Mouse (Mus musculus): ENCODE measurements around the gene Plekhg1.

The Plekhg1 gene

DNA sequence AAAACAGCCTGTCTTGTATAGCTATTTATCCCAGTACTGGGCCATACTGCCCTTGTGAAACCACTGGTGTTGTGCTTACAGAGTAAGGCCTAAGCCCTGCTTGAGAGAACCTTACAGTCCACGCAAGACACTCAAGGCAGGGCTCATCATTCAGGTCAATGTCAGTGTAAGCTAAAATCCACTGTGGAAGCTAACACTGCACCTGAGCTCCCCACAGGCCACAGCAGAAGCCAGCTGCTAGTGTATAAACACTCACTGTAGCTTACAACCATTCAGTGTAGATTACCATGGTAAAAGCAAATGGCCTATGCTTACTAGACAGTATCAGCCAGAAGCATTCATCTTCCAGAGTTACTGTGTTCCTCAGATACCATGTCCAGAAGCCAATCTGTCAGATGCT is 90.5 kb downstream of the Plekhg1 start:
- DNase-seq (ENCODE audit: low spot score), result no peak

- DNase-seq (ENCODE audit: low spot score), result no peak
These were observed 91.6 kb downstream of the Plekhg1 start for GRCm38 (mm10) chr10:3831597-3832351.

DNA sequence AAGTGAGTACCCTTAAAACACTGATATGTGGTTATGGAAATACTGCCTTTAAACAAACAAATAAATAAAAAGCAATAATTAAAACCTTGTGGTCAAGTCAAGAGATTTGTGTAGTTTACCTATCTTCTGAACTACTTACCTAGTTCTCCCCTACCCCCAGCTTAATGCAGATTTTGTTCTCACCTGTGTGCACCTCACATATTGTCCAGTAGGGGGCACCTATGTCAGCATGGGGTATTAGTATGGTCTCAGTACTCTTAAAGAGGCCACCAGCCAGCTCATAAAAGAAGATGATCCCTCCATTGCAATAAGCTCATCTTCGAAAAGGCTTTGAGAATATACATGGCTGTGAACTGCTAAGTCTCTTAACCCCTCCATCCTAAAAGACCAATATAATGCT is 93.9 kb downstream of the Plekhg1 start:
- DNase-seq (ENCODE audit: low spot score), result no peak

DNA sequence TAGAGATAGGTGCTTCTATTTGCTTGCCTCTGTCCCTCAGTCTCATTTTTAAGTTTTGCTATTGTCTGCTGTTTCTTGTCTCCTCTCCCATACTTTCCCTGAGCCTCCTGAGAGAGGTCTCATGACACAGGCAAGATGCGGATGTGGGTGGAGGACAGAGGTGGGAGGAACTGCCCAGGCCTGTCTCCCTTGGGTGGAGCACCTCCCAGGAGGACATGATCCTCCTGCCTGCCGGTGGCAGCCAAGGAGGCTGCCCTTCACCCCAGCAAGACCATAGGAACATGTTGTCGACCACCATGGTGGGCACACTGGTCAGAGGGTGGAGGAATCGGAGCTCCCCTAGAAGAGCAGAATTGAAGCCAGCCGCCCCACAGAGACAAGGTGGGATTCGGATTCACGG is 94.5 kb downstream of the Plekhg1 start:
- DNase-seq (ENCODE audit: low spot score), result no peak

DNA sequence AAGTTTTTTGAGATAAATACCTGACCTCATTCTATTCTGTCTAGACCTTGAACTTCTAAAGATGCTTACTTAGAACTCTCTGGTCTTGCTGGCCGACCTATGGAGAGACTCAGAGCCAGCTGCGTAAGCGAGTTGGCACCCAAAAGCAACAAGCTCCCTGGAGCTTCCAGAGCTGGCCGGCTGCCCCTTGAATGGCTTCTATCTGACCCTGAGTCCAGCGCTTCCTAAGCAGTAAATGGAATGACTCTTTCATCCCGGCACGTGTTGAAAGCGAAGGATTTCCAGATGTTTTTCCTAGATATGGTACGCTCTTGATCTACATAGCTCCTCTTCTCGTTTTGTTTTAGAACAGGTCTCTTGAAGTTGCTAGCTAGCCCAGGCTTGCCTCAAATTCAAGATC is 95.5 kb downstream of the Plekhg1 start:
- peak; percentile 51 for DNase-seq (ENCODE audit: low spot score)

GRCm38 (mm10) chr10:3839748-3840432 is 99.7 kb downstream of the Plekhg1 start:
- DNase-seq (ENCODE audit: low spot score), result no peak

GRCm38 (mm10) chr10:3844430-3844829 is 104.3 kb downstream of the Plekhg1 start:
- DNase-seq (ENCODE audit: low spot score), result no peak

GRCm38 (mm10) chr10:3847021-3847420 is 106.9 kb downstream of the Plekhg1 start:
- DNase-seq (ENCODE audit: low spot score), result no peak

- DNase-seq (ENCODE audit: low spot score), result no peak
These were observed 111.3 kb downstream of the Plekhg1 start for GRCm38 (mm10) chr10:3851461-3851860.

- no peak for DNase-seq (ENCODE audit: low spot score)
These were observed 112.6 kb downstream of the Plekhg1 start for GRCm38 (mm10) chr10:3852733-3853132.

GRCm38 (mm10) chr10:3857912-3858311 is 117.7 kb downstream of the Plekhg1 start:
- DNase-seq (ENCODE audit: low spot score), result peak; percentile 35

- DNase-seq (ENCODE audit: low spot score), result peak; percentile 73
These were observed 118.3 kb downstream of the Plekhg1 start for GRCm38 (mm10) chr10:3858437-3858836.

- no peak for DNase-seq (ENCODE audit: low spot score)
These were observed 119.0 kb downstream of the Plekhg1 start for GRCm38 (mm10) chr10:3858961-3859714.

DNA sequence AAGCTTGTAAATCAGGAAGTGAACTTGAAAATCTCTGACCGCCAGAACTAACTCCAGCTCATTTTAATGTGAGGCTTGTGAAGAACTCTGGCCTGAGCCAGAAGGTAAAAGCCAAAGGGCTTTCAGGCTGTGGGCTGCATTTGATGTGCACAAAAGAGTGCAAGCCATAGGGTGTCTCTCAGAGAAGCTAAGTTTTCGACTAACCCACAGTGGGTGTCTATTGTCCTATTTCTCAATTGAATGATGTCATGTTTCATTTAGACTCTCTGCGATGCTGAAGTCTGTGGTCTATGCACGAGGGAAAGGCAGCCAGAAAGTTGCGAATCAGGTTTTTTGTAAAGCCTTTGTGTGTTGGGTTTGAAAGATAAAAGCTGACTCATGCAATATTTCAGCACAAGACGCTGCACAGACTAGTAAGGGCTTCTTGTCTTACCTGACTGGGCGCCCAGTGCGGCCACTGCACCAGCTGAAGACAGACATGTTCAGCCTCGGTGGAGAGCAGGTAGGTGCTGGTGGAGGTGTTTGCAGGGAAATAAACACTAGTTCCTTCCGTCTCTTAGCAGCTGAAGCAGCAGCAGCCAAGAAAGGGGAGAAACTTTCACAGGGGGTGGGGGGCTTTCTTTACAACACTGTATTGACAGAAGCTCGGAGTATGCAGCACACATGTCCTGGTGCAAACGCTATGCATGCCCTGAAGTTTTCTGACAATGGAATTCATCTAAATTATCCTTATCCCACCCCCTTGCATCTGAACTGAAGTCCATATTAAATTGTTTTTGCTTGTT is 123.4 kb downstream of the Plekhg1 start:
- peak; percentile 75 for DNase-seq (ENCODE audit: low spot score)

- peak; percentile 44 for DNase-seq (ENCODE audit: low spot score)
These were observed 124.0 kb downstream of the Plekhg1 start for GRCm38 (mm10) chr10:3864196-3864540.

- no peak for DNase-seq (ENCODE audit: low spot score)
These were observed 127.1 kb downstream of the Plekhg1 start for GRCm38 (mm10) chr10:3867298-3867697.

DNA sequence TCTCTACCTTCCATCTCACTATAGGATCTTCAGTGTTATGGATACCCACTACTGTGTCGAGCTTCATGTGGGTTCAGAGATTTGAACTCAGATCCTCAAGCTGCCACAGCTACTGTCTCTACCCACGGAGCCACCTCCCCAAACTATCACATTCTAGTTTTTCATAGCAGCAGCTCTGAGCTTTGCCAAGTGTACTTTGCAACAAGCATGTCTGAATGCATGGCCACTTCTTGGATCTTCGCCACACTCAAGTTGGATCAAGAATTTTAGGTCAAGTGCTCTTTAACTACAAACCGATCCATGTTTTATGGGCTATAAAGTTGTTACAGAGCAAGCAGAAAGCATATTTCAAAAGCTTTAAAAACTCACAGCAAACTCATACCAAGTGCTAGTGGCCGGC is 130.7 kb downstream of the Plekhg1 start:
- no peak for DNase-seq (ENCODE audit: low spot score)

DNA sequence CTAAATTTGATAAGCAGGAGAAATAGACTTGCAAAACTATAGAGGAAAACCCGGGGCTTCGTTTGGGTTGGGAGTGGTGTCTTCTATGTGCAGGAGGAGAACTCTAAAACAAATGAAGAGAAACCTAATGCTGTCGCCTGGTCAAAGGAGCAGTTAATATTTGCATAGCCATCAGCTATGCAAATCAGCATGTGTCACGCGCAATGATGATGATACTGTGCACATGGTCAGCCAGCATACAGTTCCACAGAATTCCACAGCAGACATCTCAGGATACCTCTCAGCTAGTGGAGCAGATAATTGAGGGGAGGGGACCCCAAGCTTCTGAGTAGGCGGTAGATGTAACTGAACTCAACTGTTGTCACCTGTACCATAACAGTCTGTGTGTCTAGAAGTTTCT is 133.3 kb downstream of the Plekhg1 start:
- DNase-seq (ENCODE audit: low spot score), result no peak

- DNase-seq (ENCODE audit: low spot score), result no peak
These were observed 137.8 kb downstream of the Plekhg1 start for GRCm38 (mm10) chr10:3877852-3878535.

GRCm38 (mm10) chr10:3881179-3881578 is 141.0 kb downstream of the Plekhg1 start:
- DNase-seq (ENCODE audit: low spot score), result no peak

DNA sequence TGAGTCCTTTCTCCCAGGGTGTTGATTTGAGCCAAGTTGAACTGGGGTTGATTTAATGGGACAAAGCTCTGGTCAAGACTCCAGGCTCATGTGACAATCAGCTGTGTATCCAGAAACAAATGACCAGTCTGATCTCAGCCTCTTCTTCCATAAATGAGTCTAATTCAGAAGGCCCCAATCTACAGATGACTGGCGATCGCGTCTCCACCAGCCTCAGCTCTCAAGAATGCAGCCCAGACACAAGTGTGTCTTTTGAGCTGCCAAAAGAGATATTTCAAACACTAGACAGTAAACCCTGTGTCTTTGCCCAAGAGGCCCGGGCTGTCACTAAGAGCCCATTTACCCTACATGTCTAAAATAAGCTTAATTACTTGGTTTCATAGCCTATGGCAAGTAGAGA is 148.3 kb downstream of the Plekhg1 start:
- no peak for DNase-seq (ENCODE audit: low spot score)

Measured in embryo, embryonic 10.5 days (tissue).